Mouse (Mus musculus): ENCODE measurements around the gene AY074887. TPM values are rescaled to one million over a fixed set of nuclear protein-coding genes. Genes with fewer than 3 reads are reported as not detected.

The AY074887 gene
- polyA plus RNA-seq, 1 experiment from 2014 or later = 1.3 TPM

Other genes starting within 250 kb of the AY074887 start
- gene Wdr61, start 216.5 kb downstream of the AY074887 start, polyA plus RNA-seq (2016; fragmentation: Nextera tagmentation; extraction: Ambion mirVana) = 168 and 188 TPM in 2 replicates
- 1,146 and 1,287 TPM in 2 replicates for gene Crabp1, start 186.2 kb downstream of the AY074887 start, polyA plus RNA-seq (2016; fragmentation: Nextera tagmentation; extraction: Ambion mirVana)
- gene Ireb2, start 87.2 kb downstream of the AY074887 start, polyA plus RNA-seq (2016; fragmentation: Nextera tagmentation; extraction: Ambion mirVana) = 42.1 and 45.2 TPM in 2 replicates
- 3.9 and 5.4 TPM in 2 replicates for gene Hykk, start 33.7 kb downstream of the AY074887 start, polyA plus RNA-seq (2016; fragmentation: Nextera tagmentation; extraction: Ambion mirVana)
- 314 and 322 TPM in 2 replicates for gene Psma4, start 208 bp downstream of the AY074887 start, polyA plus RNA-seq (2016; fragmentation: Nextera tagmentation; extraction: Ambion mirVana)
- 2.7 and 3.6 TPM in 2 replicates for gene Chrna5, start 29.9 kb upstream of the AY074887 start, polyA plus RNA-seq (2016; fragmentation: Nextera tagmentation; extraction: Ambion mirVana)
- gene Chrna3, start 75.6 kb upstream of the AY074887 start, polyA plus RNA-seq (2016; fragmentation: Nextera tagmentation; extraction: Ambion mirVana) = 8.2 and 8.8 TPM in 2 replicates
- gene Chrnb4, start 97.8 kb upstream of the AY074887 start, polyA plus RNA-seq (2016; fragmentation: Nextera tagmentation; extraction: Ambion mirVana) = 1.9 and 2.2 TPM in 2 replicates
- 37.7 and 38.0 TPM in 2 replicates for gene Ube2q2, start 197.9 kb upstream of the AY074887 start, polyA plus RNA-seq (2016; fragmentation: Nextera tagmentation; extraction: Ambion mirVana)

Data from midbrain, embryonic 10.5 days (tissue).